Mouse (Mus musculus) hindbrain, postnatal 0 days (tissue): ENCODE data around the gene Ambra1. TPM values are rescaled to one million over a fixed set of nuclear protein-coding genes. Genes with fewer than 3 reads are reported as not detected.
A peak's percentile ranks its signal among the peaks of the same experiment; 100 is the strongest.

Experiments
- ATAC-seq: fragments of 200-750 bp; cut with Nextera tagmentation; 2 replicates; pipeline ENCODE4 v1.8.0; 2017; ENCODE audit warnings: mild to moderate bottlenecking, moderate TSS enrichment, moderate library complexity
- DNase-seq: peaks from one replicate; pipeline ENCODE4 v3.0.0-alpha.2; 2015; ENCODE audit warnings: low spot score
- H3K27ac ChIP-seq: fragments of 300-500 bp; sonication (generic); 2 replicates; pipeline ENCODE4 v1.5.1; 2014; ENCODE audit warnings: mild to moderate bottlenecking
- H3K27me3 ChIP-seq: fragments of 300-500 bp; sonication (generic); 2 replicates; pipeline ENCODE4 v1.6.1; 2014; ENCODE audit warnings: low read length, mixed read lengths; ENCODE audit not compliant: insufficient read depth
- H3K36me3 ChIP-seq: fragments of 300-500 bp; sonication (generic); 2 replicates; pipeline ENCODE4 v1.6.1; 2014; ENCODE audit warnings: low read length, mixed read lengths; ENCODE audit not compliant: insufficient read depth
- H3K4me1 ChIP-seq: fragments of 300-500 bp; sonication (generic); 2 replicates; pipeline ENCODE4 v1.6.1; 2014; ENCODE audit warnings: antibody characterized with exemption, low read length, mixed read lengths; ENCODE audit not compliant: insufficient read depth
- H3K4me2 ChIP-seq: fragments of 300-500 bp; sonication (generic); 2 replicates; pipeline ENCODE4 v1.6.1; 2014; ENCODE audit warnings: low read depth, mild to moderate bottlenecking, low read length, moderate library complexity, mixed read lengths
- H3K4me3 ChIP-seq: fragments of 300-500 bp; sonication (generic); 2 replicates; pipeline ENCODE4 v1.5.1; 2014; ENCODE audit warnings: low read length
- H3K9ac ChIP-seq: fragments of 300-500 bp; sonication (generic); replicated peaks from 2 replicates; pipeline ENCODE4 v1.6.1; 2014; ENCODE audit warnings: mild to moderate bottlenecking, low read length, moderate library complexity, mixed read lengths
- H3K9me3 ChIP-seq: fragments of 300-500 bp; sonication (generic); 2 replicates; pipeline ENCODE4 v1.6.1; 2016; ENCODE audit warnings: low read length, mixed read lengths
- CTCF ChIP-seq: IDR thresholded peaks from 2 replicates; pipeline ENCODE4 v1.5.1; 2016; ENCODE audit warnings: antibody characterized with exemption, control low read depth, low read depth
- WGBS: fragments of 180-500 bp; shearing (Covaris S2); extraction: QIAGEN DNeasy Blood & Tissue Kit; methylation state at CpG from one replicate; pipeline ENCODE4 v1.1.7; 2014; 5-methylcytosine and 5-hydroxymethylcytosine counted together
- polyA plus RNA-seq: library from polyadenylated mRNA; unstranded; fragments of >200 nt; fragmentation: Nextera tagmentation; extraction: Ambion mirVana; gene quantifications from 2 replicates; pipeline ENCODE4 v1.2.1, GENCODE M21; 2015
- total RNA-seq: library from RNA; depleted of rRNA; stranded (reverse); fragments of >200 nt; gene quantifications from 2 replicates; pipeline ENCODE4 v1.2.3, GENCODE M21; 2014

The Ambra1 gene
- total and polyA plus RNA-seq, 2 experiments from 2014 or later = 15.7 to 50.6 TPM

GRCm38 (mm10) chr2:91876806-91877140 lies 146.8 kb downstream of the Ambra1 start:
- Histone ChIP-seq H3K27ac (no peak overlapping the region), H3K4me1 (no peaks in the 10 kb centered on the region), H3K4me2 (no peak overlapping the region), H3K4me3 (no peak overlapping the region), H3K27me3 (no peaks in the 10 kb centered on the region), H3K9ac (no peak overlapping the region), H3K9me3 (no peaks in the 10 kb centered on the region), H3K36me3 (no peaks in the 10 kb centered on the region)
- WGBS = 88% methylated on average over 2 of the region's 2 CpGs
- TF ChIP-seq CTCF = no peak
- DNase-seq = no peak
- no peak for ATAC-seq

- ATAC-seq = no peak
- no peak for TF ChIP-seq CTCF
- H3K27ac ChIP-seq = no peak overlapping the region
- no peaks in the 10 kb centered on the region for H3K27me3 ChIP-seq
- H3K4me2 ChIP-seq = no peak overlapping the region
- DNase-seq = no peak
- no peaks in the 10 kb centered on the region for H3K9me3 ChIP-seq
- no peaks in the 10 kb centered on the region for H3K36me3 ChIP-seq
- 65% methylated on average over 7 of the region's 7 CpGs for WGBS
- H3K9ac ChIP-seq = no peak overlapping the region
- no peak overlapping the region for H3K4me3 ChIP-seq
- no peaks in the 10 kb centered on the region for H3K4me1 ChIP-seq
These were observed 148.7 kb downstream of the Ambra1 start for GRCm38 (mm10) chr2:91878387-91879180.

GRCm38 (mm10) chr2:91883961-91884360 lies 154.0 kb downstream of the Ambra1 start:
- Histone ChIP-seq H3K4me2 (no peak overlapping the region), H3K4me3 (no peak overlapping the region), H3K9me3 (no peaks in the 10 kb centered on the region), H3K27me3 (no peaks in the 10 kb centered on the region), H3K4me1 (no peaks in the 10 kb centered on the region), H3K27ac (no peak overlapping the region), H3K36me3 (peaks cover 5% of the 10 kb centered on the region; the same call in 1 of the 2 replicates), H3K9ac (no peak overlapping the region)
- DNase-seq (peak; percentile 56), ATAC-seq (no peak)
- 69% methylated on average over 4 of the region's 4 CpGs for WGBS
- TF ChIP-seq CTCF = no peak

GRCm38 (mm10) chr2:91884616-91885015 lies 154.7 kb downstream of the Ambra1 start:
- ATAC-seq = no peak
- Histone ChIP-seq H3K4me2 (no peak overlapping the region), H3K4me1 (no peaks in the 10 kb centered on the region), H3K27me3 (no peaks in the 10 kb centered on the region), H3K9ac (no peak overlapping the region), H3K36me3 (peaks cover 5% of the 10 kb centered on the region; the same call in 1 of the 2 replicates), H3K4me3 (no peak overlapping the region), H3K27ac (no peak overlapping the region), H3K9me3 (no peaks in the 10 kb centered on the region)
- TF ChIP-seq CTCF = no peak
- WGBS = 74% methylated on average over 4 of the region's 4 CpGs
- no peak for DNase-seq

- Histone ChIP-seq H3K27ac (no peak overlapping the region), H3K4me2 (no peak overlapping the region), H3K9me3 (no peaks in the 10 kb centered on the region), H3K4me3 (no peak overlapping the region), H3K27me3 (no peaks in the 10 kb centered on the region), H3K4me1 (no peaks in the 10 kb centered on the region), H3K9ac (no peak overlapping the region), H3K36me3 (no peaks in the 10 kb centered on the region)
- DNase-seq = no peak
- ATAC-seq = no peak
- 79% methylated on average over 3 of the region's 3 CpGs for WGBS
- no peak for TF ChIP-seq CTCF
These were observed 164.8 kb downstream of the Ambra1 start for GRCm38 (mm10) chr2:91894716-91895115.

GRCm38 (mm10) chr2:91895401-91895800 lies 165.5 kb downstream of the Ambra1 start:
- no peak overlapping the region for H3K27ac ChIP-seq
- WGBS = 97% methylated on average over 3 of the region's 3 CpGs
- H3K4me3 ChIP-seq = no peak overlapping the region
- no peaks in the 10 kb centered on the region; the same call in 1 of the 2 replicates for H3K36me3 ChIP-seq
- no peak overlapping the region for H3K4me2 ChIP-seq
- H3K4me1 ChIP-seq = no peaks in the 10 kb centered on the region
- no peak overlapping the region for H3K9ac ChIP-seq
- no peaks in the 10 kb centered on the region for H3K27me3 ChIP-seq
- ATAC-seq = no peak
- DNase-seq = no peak
- no peak for TF ChIP-seq CTCF
- H3K9me3 ChIP-seq = no peaks in the 10 kb centered on the region

GRCm38 (mm10) chr2:91897968-91898367 lies 168.0 kb downstream of the Ambra1 start:
- Histone ChIP-seq H3K27ac (no peak overlapping the region), H3K4me3 (no peak overlapping the region)
- DNase-seq = peak; percentile 18

More at GRCm38 (mm10) chr2:91897968-91898367, 168.0 kb downstream of the Ambra1 start:
- no peak overlapping the region for H3K9ac ChIP-seq
- H3K27me3 ChIP-seq = no peaks in the 10 kb centered on the region
- TF ChIP-seq CTCF = no peak
- H3K4me1 ChIP-seq = no peaks in the 10 kb centered on the region
- ATAC-seq = no peak
- H3K9me3 ChIP-seq = no peaks in the 10 kb centered on the region
- no peaks in the 10 kb centered on the region; the same call in 1 of the 2 replicates for H3K36me3 ChIP-seq
- H3K4me2 ChIP-seq = no peak overlapping the region
